Mouse (Mus musculus): ENCODE measurements around the gene P2ry14. TPM values are rescaled to one million over a fixed set of nuclear protein-coding genes. Genes with fewer than 3 reads are reported as not detected.

Gene P2ry14
- total RNA-seq, 2 experiments from 2014 or later: 2.2 to 2.9 TPM

Other genes with a start within 250 kb of the P2ry14 start
- gene Med12l, start 147.8 kb downstream of the P2ry14 start, total RNA-seq (2021): 10 to 100 TPM; 42.0 to 42.8 TPM
- not detected for gene Gpr171, start 51.8 kb downstream of the P2ry14 start, total RNA-seq (2021)
- not detected for gene Gpr87, start 41.5 kb upstream of the P2ry14 start, total RNA-seq (2021)
- 10 to 100 TPM; 10.3 to 11.2 TPM for gene P2ry13, start 57.3 kb upstream of the P2ry14 start, total RNA-seq (2021)
- gene P2ry12, start 109.3 kb upstream of the P2ry14 start, total RNA-seq (2021): 10 to 100 TPM; 39.1 to 56.1 TPM
- 1 to 10 TPM; 1.6 to 2.1 TPM for gene Igsf10, start 190.8 kb upstream of the P2ry14 start, total RNA-seq (2021)

All from left cerebral cortex, postnatal 36 days (tissue).